In the genomic region with DNA sequence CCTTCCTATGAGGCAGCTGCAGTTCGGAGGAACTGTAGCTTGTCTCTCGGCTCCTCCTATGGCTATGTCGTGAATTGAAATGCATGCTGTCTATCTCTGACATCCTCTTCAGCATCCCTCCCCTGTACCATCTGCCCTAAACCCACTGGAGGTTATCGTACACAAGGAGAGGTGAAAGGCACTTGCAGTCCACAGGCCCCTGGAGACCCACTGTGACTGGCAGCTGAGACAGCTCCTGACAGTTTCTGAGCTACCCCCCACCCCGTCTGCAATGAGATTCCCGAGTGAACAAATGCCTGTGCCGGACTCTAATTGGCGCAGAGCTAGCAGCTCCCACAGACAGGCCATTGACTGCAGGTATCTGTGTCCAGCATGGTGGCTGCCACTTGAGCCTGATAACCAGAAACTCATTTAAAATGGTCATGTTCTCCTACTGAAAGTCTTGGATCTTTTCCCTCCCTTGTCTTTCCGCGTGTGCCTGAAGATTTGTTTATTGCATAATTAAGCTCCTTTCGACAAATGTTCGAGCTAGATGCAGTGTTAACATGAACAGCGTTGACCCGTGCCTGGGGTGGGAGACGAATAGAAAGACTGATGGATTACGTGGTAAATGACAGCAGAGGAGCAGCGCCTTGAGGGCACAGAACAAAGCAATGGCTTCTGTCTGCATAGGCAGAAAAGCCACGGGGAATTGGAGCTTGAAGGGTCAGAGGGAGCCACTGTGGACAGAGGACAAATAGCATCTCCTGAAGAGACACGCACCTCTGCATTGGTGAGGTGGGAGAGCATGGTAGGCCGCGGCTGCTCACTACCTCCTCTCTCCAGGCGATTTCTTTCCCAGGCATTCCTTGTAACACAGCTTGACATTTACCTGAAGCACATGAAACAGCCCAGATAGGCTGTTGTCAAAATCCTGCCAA, we compare ENCODE assay signal across 13 mouse cellular contexts.
DNase-seq lines count a peak whose midpoint lies in the region; ATAC-seq and TF ChIP-seq lines count a peak whose summit lies in the region.
"Had no signal": no experiment of that assay in that cellular context is flagged by ENCODE, and none has a peak within 500 bp of the region (broad histone marks: within the 10 kb centered on the region; RNA-seq: fewer than 3 reads in every experiment).

No protein-coding gene starts in this region.

- peak; percentile 12; the same call in 1 of the 2 replicates for TF ChIP-seq CTCF in stomach, postnatal 0 days (IDR thresholded peaks at IDR 0.05; ENCODE audit: low read depth)

- no peaks in the 10 kb centered on the region for H3K9me3 ChIP-seq in lung, embryonic 16.5 days (ENCODE audit: control insufficient read depth, low read length)
- H3K9me3 ChIP-seq in forebrain, embryonic 15.5 days, result no peaks in the 10 kb centered on the region
- H3K9me3 ChIP-seq in midbrain, embryonic 11.5 days (ENCODE audit: control insufficient read depth, low read length), result no peaks in the 10 kb centered on the region
- H3K9me3 ChIP-seq in stomach, postnatal 0 days (ENCODE audit: control insufficient read depth, low read length), result no peaks in the 10 kb centered on the region
- H3K9me3 ChIP-seq: limb, embryonic 13.5 days had no signal

- H3K36me3 ChIP-seq in lung, embryonic 16.5 days (ENCODE audit: control insufficient read depth, insufficient read depth, low read length), result 0 out of 2 replicates have a peak, but pooled peaks cover 3% of the 10 kb centered on the region
- no peaks in the 10 kb centered on the region for H3K36me3 ChIP-seq in forebrain, embryonic 15.5 days
- H3K36me3 ChIP-seq in midbrain, embryonic 11.5 days (ENCODE audit: control insufficient read depth, insufficient read depth, low read length), result no peaks in the 10 kb centered on the region
- H3K36me3 ChIP-seq in stomach, postnatal 0 days (ENCODE audit: control insufficient read depth, insufficient read depth, low read length), result no peaks in the 10 kb centered on the region
- H3K36me3 ChIP-seq: limb, embryonic 13.5 days had no signal

- H3K4me3 ChIP-seq in lung, embryonic 16.5 days (ENCODE audit: low read length), result no peak overlapping the region
- no peak overlapping the region for H3K4me3 ChIP-seq in forebrain, embryonic 15.5 days
- H3K4me3 ChIP-seq in midbrain, embryonic 11.5 days (ENCODE audit: low read depth, low read length), result no peak overlapping the region
- H3K4me3 ChIP-seq in stomach, postnatal 0 days (ENCODE audit: low read depth, low read length), result no peak overlapping the region
- H3K4me3 ChIP-seq: limb, embryonic 13.5 days had no signal

- WGBS in lung, embryonic 16.5 days, result 48% methylated on average over 22 of the region's 22 CpGs
- WGBS in forebrain, embryonic 15.5 days, result 38% methylated on average over 22 of the region's 22 CpGs
- 58% methylated on average over 22 of the region's 22 CpGs for WGBS in midbrain, embryonic 11.5 days
- WGBS in stomach, postnatal 0 days, result 50% methylated on average over 22 of the region's 22 CpGs

- H3K4me2 ChIP-seq in lung, embryonic 16.5 days (ENCODE audit: low read depth, low read length), result no peak overlapping the region
- peak overlapping the region; percentile 24; the same call in 1 of the 2 replicates for H3K4me2 ChIP-seq in forebrain, embryonic 15.5 days (replicated peaks)
- no peak overlapping the region for H3K4me2 ChIP-seq in midbrain, embryonic 11.5 days
- no peak overlapping the region for H3K4me2 ChIP-seq in stomach, postnatal 0 days (replicated peaks; ENCODE audit: low read depth)
- H3K4me2 ChIP-seq: limb, embryonic 13.5 days had no signal

- no peaks in the 10 kb centered on the region for H3K4me1 ChIP-seq in lung, embryonic 16.5 days (replicated peaks; ENCODE audit: control insufficient read depth, insufficient read depth, low read length)
- peaks cover 13% of the 10 kb centered on the region for H3K4me1 ChIP-seq in forebrain, embryonic 15.5 days
- peaks cover 7% of the 10 kb centered on the region for H3K4me1 ChIP-seq in midbrain, embryonic 11.5 days (ENCODE audit: control insufficient read depth, insufficient read depth, low read length)
- H3K4me1 ChIP-seq in stomach, postnatal 0 days (replicated peaks; ENCODE audit: control insufficient read depth, insufficient read depth), result no peaks in the 10 kb centered on the region
- H3K4me1 ChIP-seq: limb, embryonic 13.5 days had no signal

- no peak for DNase-seq in lung, adult 18-20 months
- no peak for DNase-seq in midbrain, embryonic 11.5 days (ENCODE audit: low spot score, missing footprints)
- DNase-seq in stomach, postnatal 0 days (ENCODE audit: low spot score), result no peak
- no peak for DNase-seq in liver
- DNase-seq: adrenal gland, adult 8-10 months; cerebellum, adult 11-12 months; kidney, adult 8-10 months; lung, postnatal 4 days had no signal

- peak; percentile 51; the same call in 1 of the 2 replicates for ATAC-seq in lung, embryonic 16.5 days (ENCODE audit: low read depth)
- ATAC-seq in forebrain, embryonic 15.5 days (replicated peaks), result peak; percentile 58
- ATAC-seq in midbrain, embryonic 11.5 days (ENCODE audit: low FRiP score), result peak; percentile 88
- no peak for ATAC-seq in stomach, postnatal 0 days (ENCODE audit: low FRiP score, low TSS enrichment)
- ATAC-seq in inflammation-experienced regulatory T-cells, adult 6 months, result no peak
- ATAC-seq: Patski had no signal

- H3K27me3 ChIP-seq in lung, embryonic 16.5 days (ENCODE audit: control insufficient read depth, insufficient read depth, low read depth, low read length), result no peaks in the 10 kb centered on the region
- H3K27me3 ChIP-seq in forebrain, embryonic 15.5 days, result no peaks in the 10 kb centered on the region
- H3K27me3 ChIP-seq in midbrain, embryonic 11.5 days (ENCODE audit: control insufficient read depth, insufficient read depth, low read length), result no peaks in the 10 kb centered on the region
- H3K27me3 ChIP-seq in stomach, postnatal 0 days (ENCODE audit: control insufficient read depth, insufficient read depth, low read length), result no peaks in the 10 kb centered on the region
- H3K27me3 ChIP-seq: limb, embryonic 13.5 days; Patski had no signal

- H3K9ac ChIP-seq in lung, embryonic 16.5 days (ENCODE audit: low read length), result no peak overlapping the region
- no peak overlapping the region for H3K9ac ChIP-seq in forebrain, embryonic 15.5 days (replicated peaks)
- no peak overlapping the region for H3K9ac ChIP-seq in midbrain, embryonic 11.5 days (ENCODE audit: low read length)
- H3K9ac ChIP-seq in stomach, postnatal 0 days (ENCODE audit: low read length), result no peak overlapping the region
- H3K9ac ChIP-seq: limb, embryonic 13.5 days had no signal

- no peak overlapping the region for H3K27ac ChIP-seq in lung, embryonic 16.5 days (ENCODE audit: low read length)
- H3K27ac ChIP-seq in forebrain, embryonic 15.5 days (replicated peaks), result no peak overlapping the region; the same call in 1 of the 2 replicates
- peak overlapping the region; percentile 25 for H3K27ac ChIP-seq in midbrain, embryonic 11.5 days (ENCODE audit: low read depth, low read length)
- no peak overlapping the region for H3K27ac ChIP-seq in stomach, postnatal 0 days (replicated peaks)
- H3K27ac ChIP-seq: limb, embryonic 13.5 days had no signal

- no peak for TF ChIP-seq EP300 in stomach, postnatal 0 days (optimal IDR thresholded peaks at IDR 0.05)

Comparison
In these comparisons a context has a peak if more than half of its experiments do, and no peak if none do; other contexts are left out.
1. ATAC-seq: peak in lung, embryonic 16.5 days (single experiment), forebrain, embryonic 15.5 days (single experiment) and midbrain, embryonic 11.5 days (single experiment); none in stomach, postnatal 0 days (single experiment) and inflammation-experienced regulatory T-cells, adult 6 months (single experiment).